Mouse (Mus musculus) monocyte, adult 5-6 weeks (primary cell): ENCODE data around the gene Sec23ip. TPM values are rescaled to one million over a fixed set of nuclear protein-coding genes. Genes with fewer than 3 reads are reported as not detected.

Experiments
- ATAC-seq: fragments of 153-309, 156-312 bp; replicated peaks from 2 replicates; pipeline ENCODE4 v1.8.0; 2017; ENCODE audit warnings: mild to moderate bottlenecking; ENCODE audit not compliant: low TSS enrichment, insufficient number of reproducible peaks, severe bottlenecking, poor library complexity, low FRiP score
- total RNA-seq: library from RNA; stranded (forward); fragments of 200-1000, 200-491, 200-594 nt; gene quantifications from 3 replicates; pipeline ENCODE4 v1.2.3, GENCODE M21; 2017

Gene Sec23ip
- total RNA-seq, 1 experiment from 2014 or later: 35.7 TPM

DNA sequence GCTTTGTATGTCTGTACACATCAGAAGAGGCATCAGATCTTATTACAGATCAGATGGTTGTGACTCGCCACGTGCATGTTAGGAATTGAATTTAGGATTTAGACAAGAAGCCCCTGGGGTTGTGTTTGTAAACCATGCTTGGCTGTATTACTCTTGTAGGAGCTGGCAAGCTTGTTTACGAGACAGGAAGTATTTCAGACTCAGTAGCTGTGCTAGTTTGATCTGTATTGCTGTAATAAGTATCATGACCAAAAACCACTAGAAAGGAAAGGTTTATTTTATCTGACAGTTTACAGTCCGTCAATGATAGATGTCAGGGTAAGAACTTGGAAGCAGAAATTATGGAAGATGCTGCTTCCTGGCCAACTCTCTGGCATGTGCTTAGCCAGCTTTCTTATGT, 14.2 kb downstream of the Sec23ip start:
- ATAC-seq: no peak

DNA sequence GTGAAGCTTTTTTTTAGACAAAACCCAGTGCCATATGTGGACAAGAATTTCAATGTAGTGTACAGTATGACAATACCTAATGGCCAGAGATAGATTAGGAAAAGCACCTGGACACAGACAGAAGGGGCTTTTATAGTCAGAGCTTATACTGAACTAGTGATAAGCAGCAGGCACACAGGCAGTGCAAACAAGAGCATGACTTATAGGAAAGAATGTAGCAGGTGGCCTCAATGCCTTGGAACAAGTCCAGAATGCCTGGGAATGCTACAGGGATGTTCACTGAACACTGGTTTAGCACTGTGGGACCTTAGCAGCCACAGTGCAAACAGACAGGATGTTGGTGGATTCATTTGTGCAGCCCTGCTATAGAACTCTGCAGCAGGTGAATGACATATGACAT, 22.0 kb downstream of the Sec23ip start:
- ATAC-seq: no peak

- ATAC-seq: no peak
Observed at GRCm38 (mm10) chr7:128777201-128777600, 32.5 kb downstream of the Sec23ip start.

GRCm38 (mm10) chr7:128779305-128779704, 34.6 kb downstream of the Sec23ip start:
- ATAC-seq: no peak; the same call in 1 of the 2 replicates

GRCm38 (mm10) chr7:128781846-128782245, 37.1 kb downstream of the Sec23ip start:
- no peak for ATAC-seq

- no peak for ATAC-seq
Observed at GRCm38 (mm10) chr7:128790045-128790444, 45.3 kb downstream of the Sec23ip start.

DNA sequence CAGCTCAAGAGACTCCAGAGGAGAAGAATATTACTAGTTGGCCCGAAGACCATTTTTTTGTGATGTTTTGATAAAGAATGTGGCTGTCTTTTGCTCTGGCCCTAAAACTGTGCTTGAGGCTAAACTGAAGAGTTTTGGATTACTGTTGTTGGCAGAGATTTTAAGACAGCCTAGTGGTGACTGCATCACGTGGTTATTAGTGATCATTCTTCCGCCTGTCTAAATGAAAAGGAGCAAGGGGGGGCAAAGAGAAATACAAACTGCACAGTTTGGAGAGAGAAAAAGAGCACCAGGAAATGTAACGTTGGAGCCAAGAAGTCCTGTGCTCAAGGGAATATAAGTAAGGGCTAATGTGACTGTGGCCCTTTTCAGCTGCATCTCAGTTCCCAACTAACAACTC, 48.7 kb downstream of the Sec23ip start:
- ATAC-seq: no peak

DNA sequence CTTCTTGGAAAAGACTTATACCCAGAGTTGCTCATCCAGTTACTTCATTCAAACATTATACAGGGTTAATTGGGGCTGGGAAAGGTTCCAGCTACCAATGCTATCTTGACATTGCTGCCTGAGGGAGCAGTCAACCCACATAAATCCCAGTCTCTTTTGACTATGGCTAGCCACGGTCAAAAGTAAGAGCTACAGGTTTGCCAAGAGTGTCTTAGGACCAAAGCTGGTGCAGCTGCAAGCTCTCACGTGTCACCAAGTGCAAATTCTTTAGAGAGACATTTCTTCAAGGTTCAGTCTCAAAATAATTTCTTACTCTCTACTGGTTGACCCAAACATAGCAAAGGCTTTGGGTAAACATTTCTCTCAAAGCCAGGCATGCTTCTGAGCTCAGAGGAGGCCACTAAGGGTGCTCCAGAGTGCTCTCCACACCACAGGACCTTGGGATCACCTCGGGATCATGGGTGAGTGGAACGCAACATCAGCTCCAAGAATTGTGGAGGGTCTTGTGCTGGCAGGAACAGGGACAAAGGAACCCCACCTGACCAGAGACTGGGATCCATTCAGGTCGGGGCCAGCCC, 80.3 kb downstream of the Sec23ip start:
- no peak for ATAC-seq

GRCm38 (mm10) chr7:128832455-128833081, 87.8 kb downstream of the Sec23ip start:
- ATAC-seq: no peak

GRCm38 (mm10) chr7:128833196-128833595, 88.5 kb downstream of the Sec23ip start:
- ATAC-seq: no peak

Other genes starting within 250 kb of the Sec23ip start
- 17.2 to 24.9 TPM (median 19.5 TPM) in 3 replicates for gene Bag3, start 221.3 kb upstream of the Sec23ip start, total RNA-seq
- 69.6 to 105 TPM (median 77.1 TPM) in 3 replicates for gene Inpp5f, start 133.6 kb upstream of the Sec23ip start, total RNA-seq
- gene Mcmbp, start 4.4 kb upstream of the Sec23ip start, total RNA-seq: 50.6 to 82.0 TPM (median 62.4 TPM) in 3 replicates